Mouse (Mus musculus): ENCODE measurements around the gene Cnpy4.

DNA sequence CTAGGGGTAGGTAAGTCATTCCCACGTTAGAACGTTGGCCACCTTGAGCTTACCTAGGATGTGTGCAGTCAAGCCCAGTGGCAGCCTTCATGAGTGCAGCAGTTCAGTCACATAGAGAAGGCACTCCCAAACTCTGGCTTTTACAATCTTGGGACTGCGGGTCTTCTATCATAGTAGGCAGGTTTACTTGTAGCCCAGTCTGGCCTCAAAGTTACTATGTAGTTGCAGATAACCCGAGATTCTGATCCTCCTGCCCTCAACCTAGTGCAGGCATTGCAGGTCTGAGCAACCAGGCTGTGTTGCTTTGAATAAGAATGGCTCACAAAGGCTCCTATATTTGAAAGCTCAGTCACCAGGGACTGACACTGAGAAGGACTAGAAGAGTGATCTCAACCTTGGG, 39.2 kb downstream of the Cnpy4 start:
- TF ChIP-seq CTCF (IDR thresholded peaks at IDR 0.05; ENCODE audit: extremely low read depth, insufficient read length, insufficient replicate concordance, low read depth, low read length): no peak
- TF ChIP-seq POLR2A (IDR thresholded peaks at IDR 0.05; ENCODE audit: low read depth, low read length): no peak

All from small intestine, adult 2 months (tissue).